Mouse (Mus musculus): ENCODE measurements around the gene Mllt10. TPM values are rescaled to one million over a fixed set of nuclear protein-coding genes. Genes with fewer than 3 reads are reported as not detected.

Mllt10 gene
- polyA plus RNA-seq, 1 experiment from 2014 or later: 33.5 TPM

- H3K4me3 ChIP-seq (replicated peaks; ENCODE audit: low read depth, low read length): peak overlapping the region; percentile 61
- under 1% methylated on average over 14 of the region's 14 CpGs for WGBS
- peaks cover 17% of the 10 kb centered on the region for H3K4me1 ChIP-seq (ENCODE audit: control insufficient read depth, insufficient read depth, low read length)
- no peaks in the 10 kb centered on the region for H3K9me3 ChIP-seq (ENCODE audit: control insufficient read depth, low read length)
- no peaks in the 10 kb centered on the region for H3K27me3 ChIP-seq (ENCODE audit: control insufficient read depth, insufficient read depth, low read length)
- no peak overlapping the region for H3K27ac ChIP-seq (replicated peaks; ENCODE audit: low read depth, low read length)
- no peaks in the 10 kb centered on the region for H3K36me3 ChIP-seq (ENCODE audit: control insufficient read depth, insufficient read depth, low read length)
- H3K9ac ChIP-seq (replicated peaks; ENCODE audit: low read length): peak overlapping the region; percentile 34; the same call in 1 of the 2 replicates
- no peak for DNase-seq
- no peak for ATAC-seq (ENCODE audit: low FRiP score, low TSS enrichment)
- peak overlapping the region; percentile 78 for H3K4me2 ChIP-seq (ENCODE audit: low read length)
Observed at GRCm38 (mm10) chr2:18025781-18026115, 29.3 kb upstream of the Mllt10 start.

GRCm38 (mm10) chr2:18026116-18026947, 28.7 kb upstream of the Mllt10 start:
- H3K27me3 ChIP-seq (ENCODE audit: control insufficient read depth, insufficient read depth, low read length): no peaks in the 10 kb centered on the region
- peak overlapping the region; percentile 34 for H3K9ac ChIP-seq (replicated peaks; ENCODE audit: low read length)
- H3K9me3 ChIP-seq (ENCODE audit: control insufficient read depth, low read length): no peaks in the 10 kb centered on the region
- peaks cover 22% of the 10 kb centered on the region for H3K4me1 ChIP-seq (ENCODE audit: control insufficient read depth, insufficient read depth, low read length)
- H3K4me2 ChIP-seq (ENCODE audit: low read length): peak overlapping the region; percentile 78
- WGBS: under 1% methylated on average over 44 of the region's 44 CpGs
- peak overlapping the region; percentile 98; the same call in 1 of the 2 replicates for H3K27ac ChIP-seq (replicated peaks; ENCODE audit: low read depth, low read length)
- peak overlapping the region; percentile 61 for H3K4me3 ChIP-seq (replicated peaks; ENCODE audit: low read depth, low read length)
- peak; percentile 78 for DNase-seq
- peak; percentile 19; the same call in 1 of the 2 replicates for ATAC-seq (ENCODE audit: low FRiP score, low TSS enrichment)
- no peaks in the 10 kb centered on the region for H3K36me3 ChIP-seq (ENCODE audit: control insufficient read depth, insufficient read depth, low read length)

GRCm38 (mm10) chr2:18027448-18028139, 27.4 kb upstream of the Mllt10 start:
- H3K4me1 ChIP-seq (ENCODE audit: control insufficient read depth, insufficient read depth, low read length): peaks cover 34% of the 10 kb centered on the region
- peak; percentile 85 for ATAC-seq (ENCODE audit: low FRiP score, low TSS enrichment)

GRCm38 (mm10) chr2:18028140-18029021, 26.7 kb upstream of the Mllt10 start:
- under 1% methylated on average over 61 of the region's 61 CpGs for WGBS
- peak; percentile 91 for DNase-seq
- Histone ChIP-seq H3K27me3 (ENCODE audit: control insufficient read depth, insufficient read depth, low read length) (no peaks in the 10 kb centered on the region), H3K27ac (replicated peaks; ENCODE audit: low read depth, low read length) (peak overlapping the region; percentile 98), H3K4me2 (ENCODE audit: low read length) (peak overlapping the region; percentile 78), H3K9me3 (ENCODE audit: control insufficient read depth, low read length) (no peaks in the 10 kb centered on the region), H3K9ac (replicated peaks; ENCODE audit: low read length) (peak overlapping the region; percentile 89), H3K4me1 (ENCODE audit: control insufficient read depth, insufficient read depth, low read length) (peaks cover 42% of the 10 kb centered on the region), H3K4me3 (replicated peaks; ENCODE audit: low read depth, low read length) (peak overlapping the region; percentile 61), H3K36me3 (ENCODE audit: control insufficient read depth, insufficient read depth, low read length) (no peaks in the 10 kb centered on the region)
- ATAC-seq (ENCODE audit: low FRiP score, low TSS enrichment): peak; percentile 63

More at GRCm38 (mm10) chr2:18027448-18028139, 27.4 kb upstream of the Mllt10 start:
- DNase-seq: peak; percentile 98
- Histone ChIP-seq H3K27ac (replicated peaks; ENCODE audit: low read depth, low read length) (peak overlapping the region; percentile 98), H3K4me2 (ENCODE audit: low read length) (peak overlapping the region; percentile 78), H3K27me3 (ENCODE audit: control insufficient read depth, insufficient read depth, low read length) (no peaks in the 10 kb centered on the region), H3K36me3 (ENCODE audit: control insufficient read depth, insufficient read depth, low read length) (no peaks in the 10 kb centered on the region), H3K9me3 (ENCODE audit: control insufficient read depth, low read length) (no peaks in the 10 kb centered on the region), H3K9ac (replicated peaks; ENCODE audit: low read length) (peak overlapping the region; percentile 89), H3K4me3 (replicated peaks; ENCODE audit: low read depth, low read length) (peak overlapping the region; percentile 61)
- 1% methylated on average over 43 of the region's 44 CpGs for WGBS

GRCm38 (mm10) chr2:18029656-18030055, 25.4 kb upstream of the Mllt10 start:
- no peak overlapping the region for H3K4me3 ChIP-seq (replicated peaks; ENCODE audit: low read depth, low read length)
- DNase-seq: peak; percentile 55
- H3K4me1 ChIP-seq (ENCODE audit: control insufficient read depth, insufficient read depth, low read length): peaks cover 55% of the 10 kb centered on the region
- no peak for ATAC-seq (ENCODE audit: low FRiP score, low TSS enrichment)
- H3K9me3 ChIP-seq (ENCODE audit: control insufficient read depth, low read length): no peaks in the 10 kb centered on the region
- peak overlapping the region; percentile 78 for H3K4me2 ChIP-seq (ENCODE audit: low read length)
- 26% methylated on average over 7 of the region's 7 CpGs for WGBS
- no peaks in the 10 kb centered on the region for H3K27me3 ChIP-seq (ENCODE audit: control insufficient read depth, insufficient read depth, low read length)
- no peak overlapping the region for H3K27ac ChIP-seq (replicated peaks; ENCODE audit: low read depth, low read length)
- H3K9ac ChIP-seq (replicated peaks; ENCODE audit: low read length): no peak overlapping the region; the same call in 1 of the 2 replicates
- no peaks in the 10 kb centered on the region for H3K36me3 ChIP-seq (ENCODE audit: control insufficient read depth, insufficient read depth, low read length)

GRCm38 (mm10) chr2:18030581-18030980, 24.5 kb upstream of the Mllt10 start:
- Histone ChIP-seq H3K4me2 (ENCODE audit: low read length) (peak overlapping the region; percentile 78), H3K9me3 (ENCODE audit: control insufficient read depth, low read length) (no peaks in the 10 kb centered on the region), H3K9ac (replicated peaks; ENCODE audit: low read length) (0 out of 2 replicates have a peak overlapping the region, but pooled peaks have one; percentile 73), H3K27ac (replicated peaks; ENCODE audit: low read depth, low read length) (no peak overlapping the region), H3K36me3 (ENCODE audit: control insufficient read depth, insufficient read depth, low read length) (no peaks in the 10 kb centered on the region), H3K4me3 (replicated peaks; ENCODE audit: low read depth, low read length) (no peak overlapping the region; the same call in 1 of the 2 replicates), H3K27me3 (ENCODE audit: control insufficient read depth, insufficient read depth, low read length) (no peaks in the 10 kb centered on the region), H3K4me1 (ENCODE audit: control insufficient read depth, insufficient read depth, low read length) (peaks cover 58% of the 10 kb centered on the region)
- DNase-seq: peak; percentile 79
- 12% methylated on average over 8 of the region's 8 CpGs for WGBS
- no peak for ATAC-seq (ENCODE audit: low FRiP score, low TSS enrichment)

GRCm38 (mm10) chr2:18031271-18031821, 23.7 kb upstream of the Mllt10 start:
- H3K36me3 ChIP-seq (ENCODE audit: control insufficient read depth, insufficient read depth, low read length): no peaks in the 10 kb centered on the region
- peak overlapping the region; percentile 73 for H3K9ac ChIP-seq (replicated peaks; ENCODE audit: low read length)
- peak overlapping the region; percentile 39 for H3K4me3 ChIP-seq (replicated peaks; ENCODE audit: low read depth, low read length)
- no peaks in the 10 kb centered on the region for H3K27me3 ChIP-seq (ENCODE audit: control insufficient read depth, insufficient read depth, low read length)
- no peaks in the 10 kb centered on the region for H3K9me3 ChIP-seq (ENCODE audit: control insufficient read depth, low read length)
- H3K4me1 ChIP-seq (ENCODE audit: control insufficient read depth, insufficient read depth, low read length): peaks cover 56% of the 10 kb centered on the region
- ATAC-seq (ENCODE audit: low FRiP score, low TSS enrichment): no peak
- 2% methylated on average over 26 of the region's 26 CpGs for WGBS
- DNase-seq: peak; percentile 79
- H3K4me2 ChIP-seq (ENCODE audit: low read length): peak overlapping the region; percentile 78
- peak overlapping the region; percentile 52; the same call in 1 of the 2 replicates for H3K27ac ChIP-seq (replicated peaks; ENCODE audit: low read depth, low read length)

Measured in midbrain, embryonic 14.5 days (tissue).